Mouse (Mus musculus) megakaryocyte-erythroid progenitor cell, adult 5-6 weeks (primary cell): ENCODE results near the gene Vmn1r36. TPM values are rescaled to one million over a fixed set of nuclear protein-coding genes. Genes with fewer than 3 reads are reported as not detected.
"Not testable (repeated sequence)": the region's sequence is repeated elsewhere in the genome, so short reads cannot be mapped to it uniquely, and the experiment has no call there.

Source experiments
- ATAC-seq: replicated peaks from 2 replicates; pipeline ENCODE4 v1.8.0; 2016; ENCODE audit warnings: mild to moderate bottlenecking, inconsistent platforms; ENCODE audit not compliant: severe bottlenecking, poor library complexity, low FRiP score, low TSS enrichment
- total RNA-seq, 2 experiments: library from RNA; stranded (forward) in 1 of 2; stranded (reverse) in 1 of 2; fragments of 200-1000, 215-1000 nt in 1 of 2; fragments of >200 nt in 1 of 2; fragmentation: Nextera tagmentation in 1 of 2; gene quantifications; 2 replicates each; pipeline ENCODE4 v1.2.3; 2014 to 2017

Vmn1r36 gene
- total RNA-seq (2014; fragmentation: Nextera tagmentation) (not detected in 2 replicates), total RNA-seq (2017) (not detected in 2 replicates)

DNA sequence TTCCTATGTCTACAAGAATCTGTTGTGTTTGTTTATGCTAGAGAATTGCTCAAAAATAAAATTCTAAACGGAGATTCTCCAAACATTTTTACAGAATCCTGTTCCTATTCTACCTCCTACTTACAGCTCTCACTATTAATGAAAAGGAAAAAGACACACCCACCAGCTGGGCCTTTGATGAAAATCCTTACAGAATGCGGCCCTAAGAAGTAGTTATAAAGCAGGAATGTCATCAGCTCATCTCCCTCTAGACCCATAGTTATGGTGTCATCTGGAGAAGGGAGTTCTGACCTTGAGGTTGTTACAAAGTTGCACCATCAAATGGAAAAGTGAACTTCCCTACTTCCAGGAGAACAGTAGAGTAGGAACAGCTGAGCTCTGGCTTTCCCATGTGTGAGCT is at the start of gene Vmn1r36:
Gene Vmn1r36, minus strand, starts transcription at position 101 of the 400 bp plus-strand sequence.
- ATAC-seq, result not testable (repeated sequence)

DNA sequence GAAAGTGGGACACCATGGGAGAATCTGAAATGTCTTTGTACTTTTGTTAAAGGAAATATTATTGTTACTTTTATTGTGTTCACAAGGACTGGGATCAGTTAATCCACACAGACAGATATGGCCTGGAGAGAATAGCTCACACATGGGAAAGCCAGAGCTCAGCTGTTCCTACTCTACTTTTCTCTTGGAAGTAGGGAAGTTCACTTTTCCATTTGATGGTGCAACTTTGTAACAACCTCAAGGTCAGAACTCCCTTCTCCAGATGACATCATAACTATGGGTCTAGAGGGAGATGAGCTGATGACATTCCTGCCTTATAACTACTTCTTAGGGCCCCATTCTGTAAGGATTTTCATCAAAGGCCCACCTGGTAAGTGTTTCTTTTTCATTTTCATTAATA is 10.1 kb upstream of the Vmn1r36 start, which contains the start of gene Vmn1r37:
Gene Vmn1r37, plus strand, starts transcription at position 301 of the 400 bp plus-strand sequence.
- ATAC-seq, result not testable (repeated sequence)

DNA sequence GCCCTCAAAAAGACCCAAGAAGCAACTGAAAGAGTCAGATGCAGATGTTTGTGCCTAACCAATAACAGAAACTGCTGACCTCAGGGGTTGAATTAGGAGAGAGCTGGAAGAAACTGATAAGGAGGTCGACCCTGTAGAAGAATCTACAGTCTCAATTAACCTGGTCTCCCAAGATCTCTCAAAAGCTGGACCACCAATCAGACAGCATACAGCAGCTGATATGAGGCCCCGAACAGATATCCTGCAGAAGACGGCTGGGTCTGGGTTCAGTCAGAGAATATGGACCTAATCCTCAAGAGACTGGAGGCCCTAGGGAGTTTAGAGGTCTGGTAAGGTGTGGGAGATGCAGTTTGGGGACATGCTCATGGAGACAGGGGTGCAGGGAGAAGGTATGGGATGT is 5.1 kb downstream of the Vmn1r36 start:
- ATAC-seq, result peak; percentile 94

DNA sequence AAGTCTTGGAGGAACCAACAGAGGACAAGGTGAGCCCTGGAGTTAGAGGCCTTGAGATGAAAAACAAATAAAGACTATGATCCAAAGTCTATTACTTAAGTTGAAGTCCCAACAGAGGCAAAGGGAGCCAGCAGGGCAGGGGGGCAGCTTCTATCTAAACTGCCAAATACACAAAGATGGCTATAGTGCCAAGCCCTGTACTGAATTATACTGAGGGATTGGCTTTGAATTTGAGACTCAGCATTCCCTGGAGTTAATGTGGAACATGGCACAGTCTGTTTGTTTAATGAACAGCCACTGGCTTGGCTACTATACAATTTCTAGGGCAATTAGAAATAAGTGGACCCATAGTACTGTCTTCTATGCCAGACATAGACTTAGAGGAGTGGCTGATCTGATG is 10.1 kb downstream of the Vmn1r36 start:
- no peak for ATAC-seq

DNA sequence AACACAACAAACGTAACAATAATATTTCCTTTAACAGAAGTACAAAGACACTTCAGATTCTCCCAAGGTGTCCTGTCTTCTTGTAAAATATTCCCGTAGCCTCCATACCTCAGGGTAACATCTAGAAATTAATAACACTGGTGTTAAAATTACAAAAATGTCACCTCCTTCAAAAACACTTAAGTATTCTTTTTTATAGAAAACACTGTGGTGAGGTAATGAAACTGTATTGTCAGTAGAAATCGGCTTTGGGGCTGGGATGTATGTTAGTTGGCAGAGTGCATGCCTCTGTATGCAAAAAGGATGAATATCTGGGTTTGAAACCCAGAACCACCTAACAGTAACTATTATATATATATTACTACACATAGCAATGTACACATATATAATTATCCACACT is 33.2 kb downstream of the Vmn1r36 start, which contains the start of gene Vmn1r35:
Gene Vmn1r35, minus strand, starts transcription at position 101 of the 400 bp plus-strand sequence.
- ATAC-seq, result no peak

Other genes with a start within 250 kb of the Vmn1r36 start
- 92.8 and 111 TPM in 2 replicates for gene Mad2l1, start 183.8 kb downstream of the Vmn1r36 start, total RNA-seq (2014; fragmentation: Nextera tagmentation)
- gene Mad2l1, start 183.8 kb downstream of the Vmn1r36 start, total RNA-seq (2017), result 104 and 127 TPM in 2 replicates
- not detected in 2 replicates for gene Vmn1r32, start 159.1 kb downstream of the Vmn1r36 start, total RNA-seq (2014; fragmentation: Nextera tagmentation)
- gene Vmn1r32, start 159.1 kb downstream of the Vmn1r36 start, total RNA-seq (2017), result not detected in 2 replicates
- not detected in 2 replicates for gene Vmn1r33, start 100.9 kb downstream of the Vmn1r36 start, total RNA-seq (2014; fragmentation: Nextera tagmentation)
- not detected in 2 replicates for gene Vmn1r33, start 100.9 kb downstream of the Vmn1r36 start, total RNA-seq (2017)
- not detected in 2 replicates for gene Vmn1r34, start 75.3 kb downstream of the Vmn1r36 start, total RNA-seq (2014; fragmentation: Nextera tagmentation)
- not detected in 2 replicates for gene Vmn1r34, start 75.3 kb downstream of the Vmn1r36 start, total RNA-seq (2017)
- gene Vmn1r35, start 33.3 kb downstream of the Vmn1r36 start, total RNA-seq (2014; fragmentation: Nextera tagmentation), result not detected in 2 replicates
- not detected in 2 replicates for gene Vmn1r35, start 33.3 kb downstream of the Vmn1r36 start, total RNA-seq (2017)
- gene Vmn1r37, start 10.2 kb upstream of the Vmn1r36 start, total RNA-seq (2014; fragmentation: Nextera tagmentation), result not detected in 2 replicates
- gene Vmn1r37, start 10.2 kb upstream of the Vmn1r36 start, total RNA-seq (2017), result not detected in 2 replicates
- gene Vmn1r38, start 63.5 kb upstream of the Vmn1r36 start, total RNA-seq (2014; fragmentation: Nextera tagmentation), result not detected in 2 replicates
- not detected in 2 replicates for gene Vmn1r38, start 63.5 kb upstream of the Vmn1r36 start, total RNA-seq (2017)
- not detected in 2 replicates for gene Vmn1r39, start 91.4 kb upstream of the Vmn1r36 start, total RNA-seq (2014; fragmentation: Nextera tagmentation)
- gene Vmn1r39, start 91.4 kb upstream of the Vmn1r36 start, total RNA-seq (2017), result not detected in 2 replicates
- gene Gng12, start 177.2 kb upstream of the Vmn1r36 start, total RNA-seq (2014; fragmentation: Nextera tagmentation), result 25.4 and 39.3 TPM in 2 replicates
- gene Gng12, start 177.2 kb upstream of the Vmn1r36 start, total RNA-seq (2017), result 27.8 and 37.5 TPM in 2 replicates